Mouse (Mus musculus) heart, embryonic 14.5 days (tissue): Measurements from ENCODE around the gene Gm9833. TPM values are rescaled to one million over a fixed set of nuclear protein-coding genes. Genes with fewer than 3 reads are reported as not detected.

Experiments
- ATAC-seq: fragments of 200-750 bp; cut with Nextera tagmentation; 2 replicates; pipeline ENCODE4 v1.8.0; 2017; ENCODE audit warnings: low read depth, moderate TSS enrichment; ENCODE audit not compliant: insufficient number of reproducible peaks, insufficient read depth, low FRiP score
- H3K27ac ChIP-seq, 2 experiments: fragments of 200-500 bp in 1 of 2; fragments of 300-500 bp in 1 of 2; sonication (generic) in 1 of 2; replicated peaks in 1 of 2; 2 replicates each; pipeline ENCODE4 v1.5.1; 2012 to 2014; ENCODE audit warnings: low read depth in 2 of 2, low read length in 2 of 2, control low read depth in 1 of 2, mild to moderate bottlenecking in 1 of 2, mixed read lengths in 1 of 2; ENCODE audit not compliant: control insufficient read depth in 1 of 2, insufficient read depth in 1 of 2
- H3K27me3 ChIP-seq: fragments of 300-500 bp; sonication (generic); 2 replicates; pipeline ENCODE4 v1.6.1; 2014; ENCODE audit warnings: mild to moderate bottlenecking, low read length, control low read depth; ENCODE audit not compliant: control insufficient read depth, insufficient read depth
- H3K36me3 ChIP-seq: fragments of 300-500 bp; sonication (generic); 2 replicates; pipeline ENCODE4 v1.6.1; 2014; ENCODE audit warnings: mild to moderate bottlenecking, control low read depth, low read length, mixed read lengths; ENCODE audit not compliant: control insufficient read depth, insufficient read depth
- H3K4me1 ChIP-seq, 2 experiments: fragments of 200-500 bp in 1 of 2; fragments of 300-500 bp in 1 of 2; sonication (generic) in 1 of 2; 2 replicates each; pipeline ENCODE4 v1.6.1; 2012 to 2014; ENCODE audit warnings: low read length in 2 of 2, control low read depth in 1 of 2, mixed read lengths in 1 of 2; ENCODE audit not compliant: control insufficient read depth in 2 of 2, insufficient read depth in 2 of 2
- H3K4me2 ChIP-seq: fragments of 300-500 bp; sonication (generic); 2 replicates; pipeline ENCODE4 v1.6.1; 2014; ENCODE audit warnings: mild to moderate bottlenecking, low read length
- H3K4me3 ChIP-seq, 2 experiments: fragments of 200-500 bp in 1 of 2; fragments of 300-500 bp in 1 of 2; sonication (generic) in 1 of 2; 2 replicates each; pipeline ENCODE4 v1.5.1; 2012 to 2014; ENCODE audit warnings: low read length in 2 of 2, mild to moderate bottlenecking in 2 of 2, control low read depth in 1 of 2, low read depth in 1 of 2, moderate library complexity in 1 of 2; ENCODE audit not compliant: control insufficient read depth in 1 of 2, insufficient read depth in 1 of 2
- H3K9ac ChIP-seq: fragments of 300-500 bp; sonication (generic); 2 replicates; pipeline ENCODE4 v1.6.1; 2014; ENCODE audit warnings: mild to moderate bottlenecking, low read length
- H3K9me3 ChIP-seq: fragments of 300-500 bp; sonication (generic); 2 replicates; pipeline ENCODE4 v1.6.1; 2016; ENCODE audit warnings: low read length, control low read depth; ENCODE audit not compliant: control insufficient read depth
- WGBS: fragments of 180-500 bp; shearing (Covaris S2); extraction: QIAGEN DNeasy Blood & Tissue Kit; methylation state at CpG from one replicate; pipeline ENCODE4 v1.1.7; 2014; 5-methylcytosine and 5-hydroxymethylcytosine counted together
- polyA plus RNA-seq: library from polyadenylated mRNA; unstranded; fragments of >200 nt; fragmentation: Nextera tagmentation; extraction: Ambion mirVana; gene quantifications from 2 replicates; pipeline ENCODE4 v1.2.1, GENCODE M21; 2014

Gene Gm9833
- polyA plus RNA-seq, 1 experiment from 2014 or later = 2.2 TPM

GRCm38 (mm10) chr3:10095076-10095622 lies 7.2 kb downstream of the Gm9833 start:
- Histone ChIP-seq H3K9me3 (no peaks in the 10 kb centered on the region), H3K27me3 (no peaks in the 10 kb centered on the region), H3K9ac (no peak overlapping the region), H3K27ac (no peak overlapping the region), H3K4me3 (no peak overlapping the region), H3K4me1 (peaks cover 0 to 3% of the 10 kb centered on the region in 2 experiments; a peak in 1 of 4 replicates), H3K36me3 (no peaks in the 10 kb centered on the region), H3K4me2 (no peak overlapping the region)
- 78% methylated on average over 2 of the region's 2 CpGs for WGBS
- no peak for ATAC-seq

- no peaks in the 10 kb centered on the region for H3K9me3 ChIP-seq
- H3K9ac ChIP-seq = no peak overlapping the region
- H3K4me1 ChIP-seq = no peaks in the 10 kb centered on the region
- no peak overlapping the region for H3K4me3 ChIP-seq
- H3K4me2 ChIP-seq = no peak overlapping the region
- no peak for ATAC-seq
- no peak overlapping the region for H3K27ac ChIP-seq
- no peaks in the 10 kb centered on the region for H3K27me3 ChIP-seq
- 81% methylated on average over 5 of the region's 5 CpGs for WGBS
- H3K36me3 ChIP-seq = no peaks in the 10 kb centered on the region
These were observed 11.8 kb downstream of the Gm9833 start for GRCm38 (mm10) chr3:10099756-10100155.

GRCm38 (mm10) chr3:10111570-10111969 lies 23.7 kb downstream of the Gm9833 start:
- no peak overlapping the region for H3K4me3 ChIP-seq
- no peak overlapping the region for H3K9ac ChIP-seq
- H3K27ac ChIP-seq = no peak overlapping the region
- no peaks in the 10 kb centered on the region for H3K9me3 ChIP-seq
- no peak for ATAC-seq
- no peaks in the 10 kb centered on the region for H3K36me3 ChIP-seq
- 82% methylated on average over 2 of the region's 2 CpGs for WGBS
- H3K27me3 ChIP-seq = no peaks in the 10 kb centered on the region
- no peaks in the 10 kb centered on the region for H3K4me1 ChIP-seq
- no peak overlapping the region for H3K4me2 ChIP-seq

GRCm38 (mm10) chr3:10112196-10112595 lies 24.3 kb downstream of the Gm9833 start:
- WGBS = 73% methylated on average over 4 of the region's 4 CpGs

GRCm38 (mm10) chr3:10112660-10113059 lies 24.8 kb downstream of the Gm9833 start:
- H3K9me3 ChIP-seq = no peaks in the 10 kb centered on the region
- no peak overlapping the region for H3K27ac ChIP-seq
- no peak overlapping the region for H3K4me2 ChIP-seq
- WGBS = 89% methylated on average over 2 of the region's 2 CpGs
- no peak overlapping the region for H3K4me3 ChIP-seq
- H3K9ac ChIP-seq = no peak overlapping the region
- no peaks in the 10 kb centered on the region for H3K4me1 ChIP-seq
- no peaks in the 10 kb centered on the region for H3K36me3 ChIP-seq
- no peak for ATAC-seq
- H3K27me3 ChIP-seq = no peaks in the 10 kb centered on the region

More at GRCm38 (mm10) chr3:10112196-10112595, 24.3 kb downstream of the Gm9833 start:
- no peak overlapping the region for H3K4me3 ChIP-seq
- no peaks in the 10 kb centered on the region for H3K27me3 ChIP-seq
- no peak overlapping the region for H3K4me2 ChIP-seq
- H3K9ac ChIP-seq = no peak overlapping the region
- no peaks in the 10 kb centered on the region for H3K9me3 ChIP-seq
- ATAC-seq = no peak
- no peaks in the 10 kb centered on the region for H3K36me3 ChIP-seq
- no peaks in the 10 kb centered on the region for H3K4me1 ChIP-seq
- no peak overlapping the region for H3K27ac ChIP-seq

GRCm38 (mm10) chr3:10116531-10116930 lies 28.6 kb downstream of the Gm9833 start:
- Histone ChIP-seq H3K4me1 (no peaks in the 10 kb centered on the region), H3K4me3 (no peak overlapping the region), H3K9me3 (no peaks in the 10 kb centered on the region), H3K9ac (no peak overlapping the region), H3K36me3 (no peaks in the 10 kb centered on the region), H3K4me2 (no peak overlapping the region), H3K27ac (no peak overlapping the region), H3K27me3 (no peaks in the 10 kb centered on the region)
- no peak for ATAC-seq
- 91% methylated on average over 12 of the region's 12 CpGs for WGBS

- no peaks in the 10 kb centered on the region for H3K9me3 ChIP-seq
- no peak overlapping the region for H3K4me3 ChIP-seq
- H3K4me2 ChIP-seq = no peak overlapping the region
- H3K9ac ChIP-seq = no peak overlapping the region
- H3K36me3 ChIP-seq = no peaks in the 10 kb centered on the region
- no peak for ATAC-seq
- H3K27me3 ChIP-seq = no peaks in the 10 kb centered on the region
- 82% methylated on average over 9 of the region's 9 CpGs for WGBS
- H3K4me1 ChIP-seq = no peaks in the 10 kb centered on the region
- H3K27ac ChIP-seq = no peak overlapping the region
These were observed 33.3 kb downstream of the Gm9833 start for GRCm38 (mm10) chr3:10121232-10121631.
